Mouse (Mus musculus) heart, postnatal 0 days (tissue): ENCODE data around the gene Topbp1. TPM values are rescaled to one million over a fixed set of nuclear protein-coding genes. Genes with fewer than 3 reads are reported as not detected.

Experiments
- ATAC-seq: fragments of 200-750 bp; cut with Nextera tagmentation; 2 replicates; pipeline ENCODE4 v1.8.0; 2017; ENCODE audit warnings: low read depth, moderate number of reproducible peaks, moderate library complexity; ENCODE audit not compliant: insufficient read depth
- DNase-seq: peaks from one replicate; pipeline ENCODE4 v3.0.0-alpha.2; 2016; ENCODE audit warnings: low spot score
- H3K27ac ChIP-seq: fragments of 300-500 bp; sonication (generic); 2 replicates; pipeline ENCODE4 v1.5.1; 2014; ENCODE audit warnings: low read depth, mild to moderate bottlenecking
- H3K27me3 ChIP-seq: fragments of 300-500 bp; sonication (generic); 2 replicates; pipeline ENCODE4 v1.6.1; 2014; ENCODE audit warnings: low read length, mixed read lengths; ENCODE audit not compliant: control insufficient read depth, insufficient read depth
- H3K36me3 ChIP-seq: fragments of 300-500 bp; sonication (generic); replicated peaks from 2 replicates; pipeline ENCODE4 v1.6.1; 2014; ENCODE audit warnings: low read length, mixed read lengths; ENCODE audit not compliant: control insufficient read depth, insufficient read depth
- H3K4me1 ChIP-seq: fragments of 300-500 bp; sonication (generic); 2 replicates; pipeline ENCODE4 v1.6.1; 2014; ENCODE audit warnings: antibody characterized with exemption; ENCODE audit not compliant: control insufficient read depth, insufficient read depth
- H3K4me2 ChIP-seq: fragments of 300-500 bp; sonication (generic); 2 replicates; pipeline ENCODE4 v1.6.1; 2014; ENCODE audit warnings: low read depth, mild to moderate bottlenecking, low read length, moderate library complexity
- H3K4me3 ChIP-seq: fragments of 300-500 bp; sonication (generic); 2 replicates; pipeline ENCODE4 v1.5.1; 2014; ENCODE audit warnings: low read depth, low read length
- H3K9ac ChIP-seq: fragments of 300-500 bp; sonication (generic); replicated peaks from 2 replicates; pipeline ENCODE4 v1.6.1; 2014; ENCODE audit warnings: low read depth, low read length, mixed read lengths
- H3K9me3 ChIP-seq: fragments of 300-500 bp; sonication (generic); replicated peaks from 2 replicates; pipeline ENCODE4 v1.6.1; 2016; ENCODE audit warnings: low read length; ENCODE audit not compliant: control insufficient read depth
- CTCF ChIP-seq: IDR thresholded peaks from 2 replicates; pipeline ENCODE4 v1.5.1; 2016; ENCODE audit warnings: antibody characterized with exemption, control low read depth, low read depth
- EP300 ChIP-seq: IDR thresholded peaks from 2 replicates; pipeline ENCODE4 v1.6.1; 2016; ENCODE audit warnings: antibody characterized with exemption, low read depth
- WGBS: fragments of 180-500 bp; shearing (Covaris S2); extraction: QIAGEN DNeasy Blood & Tissue Kit; methylation state at CpG from one replicate; pipeline ENCODE4 v1.1.7; 2014; 5-methylcytosine and 5-hydroxymethylcytosine counted together
- polyA plus RNA-seq: library from polyadenylated mRNA; unstranded; fragments of >200 nt; fragmentation: Nextera tagmentation; extraction: Ambion mirVana; gene quantifications from 2 replicates; pipeline ENCODE4 v1.2.1, GENCODE M21; 2015
- total RNA-seq: library from RNA; depleted of rRNA; stranded (reverse); fragments of >200 nt; gene quantifications from 2 replicates; pipeline ENCODE4 v1.2.3, GENCODE M21; 2014; ENCODE audit warnings: low replicate concordance

Topbp1 gene
- total and polyA plus RNA-seq, 2 experiments from 2014 or later = 14.2 to 33.9 TPM

GRCm38 (mm10) chr9:103376346-103377320, 71.6 kb downstream of the Topbp1 start:
- Histone ChIP-seq H3K9me3 (no peaks in the 10 kb centered on the region), H3K9ac (no peak overlapping the region), H3K27ac (no peak overlapping the region), H3K4me1 (no peaks in the 10 kb centered on the region), H3K4me2 (no peak overlapping the region), H3K27me3 (no peaks in the 10 kb centered on the region), H3K36me3 (no peaks in the 10 kb centered on the region), H3K4me3 (no peak overlapping the region)
- TF ChIP-seq EP300 (no peak), CTCF (no peak)
- DNase-seq = no peak
- WGBS = 52% methylated on average over 7 of the region's 7 CpGs
- ATAC-seq = no peak

DNA sequence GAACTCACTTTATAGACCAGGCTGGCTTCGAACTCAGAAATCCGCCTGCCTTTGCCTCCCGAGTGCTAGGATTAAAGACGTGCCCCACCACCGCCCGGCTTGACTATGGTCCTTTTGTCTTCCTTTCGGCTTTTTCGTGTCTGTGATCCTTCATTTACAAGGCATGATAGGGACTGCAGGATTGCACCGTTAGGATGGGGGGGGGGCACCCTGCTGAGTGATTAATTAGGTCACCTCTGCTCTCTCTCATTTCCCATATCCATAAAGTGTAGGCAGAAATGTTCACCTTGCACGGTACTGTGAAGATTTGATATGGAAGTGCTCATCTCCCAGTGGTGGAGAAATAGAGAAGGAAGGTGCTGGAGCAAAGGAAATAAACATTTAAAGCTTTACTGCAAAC, 73.7 kb downstream of the Topbp1 start:
- H3K9ac ChIP-seq = no peak overlapping the region

GRCm38 (mm10) chr9:103379199-103379598, 74.2 kb downstream of the Topbp1 start:
- H3K27ac ChIP-seq = no peak overlapping the region
- H3K9me3 ChIP-seq = no peaks in the 10 kb centered on the region
- H3K36me3 ChIP-seq = no peaks in the 10 kb centered on the region
- TF ChIP-seq CTCF (no peak), EP300 (no peak)
- ATAC-seq = 0 out of 2 replicates have a peak, but pooled peaks have one; percentile 36
- no peaks in the 10 kb centered on the region for H3K4me1 ChIP-seq
- WGBS = 59% methylated on average over 9 of the region's 9 CpGs
- H3K27me3 ChIP-seq = no peaks in the 10 kb centered on the region
- no peak overlapping the region for H3K4me2 ChIP-seq
- no peak overlapping the region for H3K9ac ChIP-seq
- DNase-seq = no peak
- no peak overlapping the region for H3K4me3 ChIP-seq

More for the DNA sequence above, 73.7 kb downstream of the Topbp1 start:
- Histone ChIP-seq H3K4me2 (no peak overlapping the region), H3K27me3 (no peaks in the 10 kb centered on the region), H3K4me1 (no peaks in the 10 kb centered on the region), H3K36me3 (no peaks in the 10 kb centered on the region), H3K27ac (no peak overlapping the region), H3K9me3 (no peaks in the 10 kb centered on the region), H3K4me3 (no peak overlapping the region)
- 70% methylated on average over 10 of the region's 10 CpGs for WGBS
- ATAC-seq (no peak), DNase-seq (no peak)
- no peak for TF ChIP-seq CTCF
- no peak for TF ChIP-seq EP300

GRCm38 (mm10) chr9:103380566-103380965, 75.6 kb downstream of the Topbp1 start:
- no peaks in the 10 kb centered on the region for H3K4me1 ChIP-seq
- no peaks in the 10 kb centered on the region for H3K36me3 ChIP-seq
- H3K9ac ChIP-seq = no peak overlapping the region
- WGBS = 83% methylated on average over 4 of the region's 4 CpGs
- H3K27me3 ChIP-seq = no peaks in the 10 kb centered on the region
- no peaks in the 10 kb centered on the region for H3K9me3 ChIP-seq
- no peak for TF ChIP-seq EP300
- no peak for TF ChIP-seq CTCF
- DNase-seq = no peak
- no peak overlapping the region for H3K4me3 ChIP-seq
- ATAC-seq = no peak
- H3K4me2 ChIP-seq = no peak overlapping the region
- H3K27ac ChIP-seq = no peak overlapping the region

DNA sequence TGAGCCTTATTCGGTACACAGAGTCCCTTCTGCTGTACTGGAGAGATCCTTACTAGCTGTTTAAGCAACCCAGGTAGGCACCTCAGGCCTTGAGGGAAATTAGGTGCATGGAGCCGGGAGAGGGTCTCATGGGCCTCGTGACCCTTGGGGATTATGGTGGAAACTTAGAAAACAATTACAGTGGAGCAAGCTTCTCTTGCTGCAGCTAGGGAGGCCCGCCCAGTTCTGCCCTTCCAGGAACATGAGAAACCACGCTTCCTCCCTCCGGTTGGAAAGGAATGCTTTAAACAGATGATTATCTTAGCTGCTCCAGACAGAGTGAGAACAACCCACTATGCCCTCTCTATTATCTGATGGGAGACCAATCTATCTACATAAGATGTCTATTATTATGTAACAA, 78.0 kb downstream of the Topbp1 start:
- Histone ChIP-seq H3K36me3 (no peaks in the 10 kb centered on the region), H3K9ac (no peak overlapping the region), H3K4me2 (no peak overlapping the region), H3K27me3 (no peaks in the 10 kb centered on the region), H3K9me3 (no peaks in the 10 kb centered on the region), H3K4me1 (0 out of 2 replicates have a peak, but pooled peaks cover 2% of the 10 kb centered on the region), H3K4me3 (no peak overlapping the region), H3K27ac (no peak overlapping the region)
- no peak for TF ChIP-seq CTCF
- TF ChIP-seq EP300 = no peak
- ATAC-seq (no peak), DNase-seq (no peak)
- 56% methylated on average over 6 of the region's 6 CpGs for WGBS
